Mouse (Mus musculus): ENCODE data around the gene Mtch1. TPM values are rescaled to one million over a fixed set of nuclear protein-coding genes. Genes with fewer than 3 reads are reported as not detected.

The Mtch1 gene
- total and polyA plus RNA-seq, 3 experiments: 78.7 to 175 (median 101) TPM

GRCm38 (mm10) chr17:29393335-29394089 lies 45.8 kb upstream of the Mtch1 start:
- peaks cover 80% of the 10 kb centered on the region for H3K4me1 ChIP-seq (ENCODE audit: insufficient read depth, low read depth, low read length)
- no peak for DNase-seq (ENCODE audit: low spot score)
- TF ChIP-seq GATA1 (IDR thresholded peaks at IDR 0.05; ENCODE audit: borderline replicate concordance, low read length) (no peak), POLR2AphosphoS5 (IDR thresholded peaks at IDR 0.05; ENCODE audit: insufficient replicate concordance, low read depth, low read length) (no peak)

GRCm38 (mm10) chr17:29391280-29391679 lies 43.5 kb upstream of the Mtch1 start:
- H3K4me3 ChIP-seq (ENCODE audit: low read depth, low read length): no peak overlapping the region; the same call in 1 of the 2 replicates
- ATAC-seq (ENCODE audit: extremely low read depth, insufficient number of reproducible peaks, low FRiP score, poor library complexity, severe bottlenecking): no peak
- no peaks in the 10 kb centered on the region for H3K36me3 ChIP-seq (replicated peaks)
- TF ChIP-seq GATA2 (IDR thresholded peaks at IDR 0.05; ENCODE audit: borderline replicate concordance, low read depth, low read length) (no peak), TAL1 (conservative IDR thresholded peaks at IDR 0.05; ENCODE audit: low read depth, low read length) (peak; percentile 27; the same call in 1 of the 2 replicates)
- peaks cover 58% of the 10 kb centered on the region for H3K4me1 ChIP-seq (ENCODE audit: insufficient read depth, low read depth, low read length)
- no peak for DNase-seq (ENCODE audit: low spot score)
- no peaks in the 10 kb centered on the region for H3K9me3 ChIP-seq (replicated peaks)
- no peaks in the 10 kb centered on the region for H3K27me3 ChIP-seq (ENCODE audit: insufficient read depth, low read length)

More at GRCm38 (mm10) chr17:29393335-29394089, 45.8 kb upstream of the Mtch1 start:
- H3K27me3 ChIP-seq (ENCODE audit: insufficient read depth, low read length): no peaks in the 10 kb centered on the region
- no peaks in the 10 kb centered on the region for H3K36me3 ChIP-seq (replicated peaks)
- no peaks in the 10 kb centered on the region for H3K9me3 ChIP-seq (replicated peaks)
- ATAC-seq (ENCODE audit: extremely low read depth, insufficient number of reproducible peaks, low FRiP score, poor library complexity, severe bottlenecking): no peak
- H3K4me3 ChIP-seq (ENCODE audit: low read depth, low read length): peak overlapping the region; percentile 11; the same call in 1 of the 2 replicates

- peaks cover 50% of the 10 kb centered on the region for H3K4me1 ChIP-seq (ENCODE audit: insufficient read depth, low read depth, low read length)
- no peak for TF ChIP-seq POLR2AphosphoS5 (IDR thresholded peaks at IDR 0.05; ENCODE audit: insufficient replicate concordance, low read depth, low read length)
- TF ChIP-seq GATA2 (IDR thresholded peaks at IDR 0.05; ENCODE audit: borderline replicate concordance, low read depth, low read length): no peak
- TF ChIP-seq CTCF (IDR thresholded peaks at IDR 0.05; ENCODE audit: low read depth, low read length): no peak
- TF ChIP-seq TAL1 (conservative IDR thresholded peaks at IDR 0.05; ENCODE audit: low read depth, low read length): no peak
- no peak for TF ChIP-seq GATA1 (IDR thresholded peaks at IDR 0.05; ENCODE audit: borderline replicate concordance, low read length)
These were observed 41.2 kb upstream of the Mtch1 start for GRCm38 (mm10) chr17:29388978-29389377.

GRCm38 (mm10) chr17:29385746-29386145 lies 38.0 kb upstream of the Mtch1 start:
- no peaks in the 10 kb centered on the region for H3K36me3 ChIP-seq (replicated peaks)
- ATAC-seq (ENCODE audit: extremely low read depth, insufficient number of reproducible peaks, low FRiP score, poor library complexity, severe bottlenecking) (no peak), DNase-seq (ENCODE audit: low spot score) (no peak)
- H3K4me3 ChIP-seq (ENCODE audit: low read depth, low read length): no peak overlapping the region
- peaks cover 39% of the 10 kb centered on the region for H3K4me1 ChIP-seq (ENCODE audit: insufficient read depth, low read depth, low read length)
- H3K27me3 ChIP-seq (ENCODE audit: insufficient read depth, low read length): no peaks in the 10 kb centered on the region; the same call in 1 of the 2 replicates
- H3K9me3 ChIP-seq (replicated peaks): no peaks in the 10 kb centered on the region
- TF ChIP-seq POLR2AphosphoS5 (IDR thresholded peaks at IDR 0.05; ENCODE audit: insufficient replicate concordance, low read depth, low read length) (no peak), TAL1 (conservative IDR thresholded peaks at IDR 0.05; ENCODE audit: low read depth, low read length) (no peak), GATA2 (IDR thresholded peaks at IDR 0.05; ENCODE audit: borderline replicate concordance, low read depth, low read length) (no peak), GATA1 (IDR thresholded peaks at IDR 0.05; ENCODE audit: borderline replicate concordance, low read length) (no peak), CTCF (IDR thresholded peaks at IDR 0.05; ENCODE audit: low read depth, low read length) (no peak)

More at GRCm38 (mm10) chr17:29388978-29389377, 41.2 kb upstream of the Mtch1 start:
- DNase-seq (ENCODE audit: low spot score) (no peak), ATAC-seq (ENCODE audit: extremely low read depth, insufficient number of reproducible peaks, low FRiP score, poor library complexity, severe bottlenecking) (no peak)
- H3K4me3 ChIP-seq (ENCODE audit: low read depth, low read length): peak overlapping the region; percentile 13; the same call in 1 of the 2 replicates
- H3K36me3 ChIP-seq (replicated peaks): no peaks in the 10 kb centered on the region
- no peaks in the 10 kb centered on the region for H3K9me3 ChIP-seq (replicated peaks)
- no peaks in the 10 kb centered on the region; the same call in 1 of the 2 replicates for H3K27me3 ChIP-seq (ENCODE audit: insufficient read depth, low read length)

DNA sequence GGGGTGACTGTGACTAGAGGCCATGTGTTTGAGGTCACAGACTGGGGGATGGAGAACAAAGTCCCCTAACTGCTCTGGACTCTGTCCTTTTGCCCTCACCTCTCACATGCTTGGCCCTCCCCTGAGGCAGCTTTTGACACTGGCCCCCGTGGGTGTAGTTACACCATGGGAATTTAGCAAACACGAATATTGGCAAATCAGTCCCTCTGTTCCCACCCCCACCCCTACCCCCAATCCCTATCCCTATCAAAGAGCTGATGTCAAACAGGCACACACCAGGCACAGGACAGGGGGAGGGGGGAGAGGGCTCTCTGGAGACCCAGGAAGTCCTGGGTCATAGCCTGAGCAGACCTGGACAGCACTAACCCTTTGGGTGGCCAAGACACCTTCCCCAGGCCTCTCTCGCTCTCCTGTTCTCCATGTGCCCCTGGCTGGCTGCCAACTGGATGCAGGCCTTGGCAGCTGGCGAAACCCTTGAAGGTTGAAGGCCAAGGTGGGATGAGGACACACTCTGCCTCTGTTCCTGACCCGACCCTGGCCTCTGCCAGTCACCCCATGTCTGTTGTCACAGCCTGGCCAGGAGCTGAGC lies 37.2 kb upstream of the Mtch1 start:
- no peaks in the 10 kb centered on the region for H3K9me3 ChIP-seq (replicated peaks)
- no peak for ATAC-seq (ENCODE audit: extremely low read depth, insufficient number of reproducible peaks, low FRiP score, poor library complexity, severe bottlenecking)
- no peaks in the 10 kb centered on the region for H3K36me3 ChIP-seq (replicated peaks)
- H3K27me3 ChIP-seq (ENCODE audit: insufficient read depth, low read length): no peaks in the 10 kb centered on the region; the same call in 1 of the 2 replicates
- TF ChIP-seq TAL1 (conservative IDR thresholded peaks at IDR 0.05; ENCODE audit: low read depth, low read length) (no peak), POLR2AphosphoS5 (IDR thresholded peaks at IDR 0.05; ENCODE audit: insufficient replicate concordance, low read depth, low read length) (no peak), GATA2 (IDR thresholded peaks at IDR 0.05; ENCODE audit: borderline replicate concordance, low read depth, low read length) (no peak), GATA1 (IDR thresholded peaks at IDR 0.05; ENCODE audit: borderline replicate concordance, low read length) (no peak), CTCF (IDR thresholded peaks at IDR 0.05; ENCODE audit: low read depth, low read length) (no peak)
- H3K4me1 ChIP-seq (ENCODE audit: insufficient read depth, low read depth, low read length): peaks cover 41% of the 10 kb centered on the region
- H3K4me3 ChIP-seq (ENCODE audit: low read depth, low read length): no peak overlapping the region
- DNase-seq (ENCODE audit: low spot score): no peak

DNA sequence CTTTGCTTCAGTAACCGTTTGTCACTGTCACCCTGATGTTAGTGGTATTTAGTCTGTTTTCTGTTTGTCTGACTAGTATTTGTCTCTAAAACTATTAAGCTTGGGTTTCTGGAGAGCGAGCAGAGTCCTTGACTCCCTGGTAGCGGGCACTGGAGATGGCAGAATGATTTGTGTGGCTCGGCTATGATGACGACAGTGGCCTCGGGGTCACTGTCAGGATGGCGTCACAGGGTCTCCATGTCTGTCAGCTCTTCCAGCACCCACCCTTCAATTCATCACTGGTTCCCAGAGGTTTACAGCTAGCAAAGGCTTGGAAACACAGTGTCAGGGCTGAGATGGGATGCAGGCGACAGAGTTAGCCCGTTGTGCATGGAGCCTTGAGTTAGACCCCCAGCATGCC lies 36.2 kb upstream of the Mtch1 start:
- TF ChIP-seq TAL1 (conservative IDR thresholded peaks at IDR 0.05; ENCODE audit: low read depth, low read length) (no peak), GATA1 (IDR thresholded peaks at IDR 0.05; ENCODE audit: borderline replicate concordance, low read length) (no peak), CTCF (IDR thresholded peaks at IDR 0.05; ENCODE audit: low read depth, low read length) (no peak), GATA2 (IDR thresholded peaks at IDR 0.05; ENCODE audit: borderline replicate concordance, low read depth, low read length) (no peak), POLR2AphosphoS5 (IDR thresholded peaks at IDR 0.05; ENCODE audit: insufficient replicate concordance, low read depth, low read length) (no peak)
- no peak overlapping the region for H3K4me3 ChIP-seq (ENCODE audit: low read depth, low read length)

More for the DNA sequence above, 36.2 kb upstream of the Mtch1 start:
- H3K27me3 ChIP-seq (ENCODE audit: insufficient read depth, low read length): no peaks in the 10 kb centered on the region; the same call in 1 of the 2 replicates
- peaks cover 36% of the 10 kb centered on the region for H3K4me1 ChIP-seq (ENCODE audit: insufficient read depth, low read depth, low read length)
- ATAC-seq (ENCODE audit: extremely low read depth, insufficient number of reproducible peaks, low FRiP score, poor library complexity, severe bottlenecking) (no peak), DNase-seq (ENCODE audit: low spot score) (no peak)
- H3K9me3 ChIP-seq (replicated peaks): no peaks in the 10 kb centered on the region
- H3K36me3 ChIP-seq (replicated peaks): no peaks in the 10 kb centered on the region
